Mouse (Mus musculus) ES-E14 (cell line): ENCODE results near the gene Macrod2.

Source experiments
- MAFK ChIP-seq: IDR thresholded peaks from 2 replicates; pipeline ENCODE4 v1.6.1; 2014; ENCODE audit warnings: mild to moderate bottlenecking, low read depth, low read length, inconsistent platforms; ENCODE audit not compliant: insufficient read depth
- ZC3H11A ChIP-seq: IDR thresholded peaks from 2 replicates; pipeline ENCODE4 v1.6.1; 2012; ENCODE audit warnings: low read depth, mild to moderate bottlenecking, inconsistent platforms, low read length, borderline replicate concordance
- ZNF384 ChIP-seq: IDR thresholded peaks from 2 replicates; pipeline ENCODE4 v1.6.1; 2012; ENCODE audit warnings: low read depth, low read length, inconsistent platforms

DNA sequence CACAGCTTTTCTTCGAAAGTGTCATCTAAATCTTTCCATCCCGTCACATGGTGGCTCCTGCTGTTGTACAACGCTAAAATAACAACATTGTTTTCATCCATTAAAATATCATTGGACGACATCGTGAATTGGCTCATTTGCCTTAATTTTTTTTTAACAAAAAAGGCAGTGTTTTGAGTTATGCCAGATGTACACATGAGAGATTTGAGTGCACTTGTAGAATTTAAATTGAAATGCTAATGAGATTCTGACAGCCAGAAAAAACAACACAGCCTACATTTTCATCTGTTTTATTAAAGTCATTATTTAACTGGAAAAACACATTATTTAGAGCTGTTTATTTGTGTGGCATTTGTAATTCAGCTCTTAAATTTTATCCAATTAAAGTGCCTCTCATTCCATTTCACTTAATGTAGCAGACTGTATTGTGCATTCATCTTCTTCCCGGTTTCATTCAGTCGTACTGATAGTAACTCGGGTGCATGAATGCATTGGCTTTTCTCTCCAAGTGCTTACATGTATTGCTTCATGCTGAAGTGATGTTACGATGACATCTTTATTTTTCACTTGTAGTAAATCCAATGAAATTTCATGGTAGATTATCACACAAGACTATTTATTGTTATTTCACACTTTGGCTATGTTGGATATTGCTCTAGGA, 137.9 kb downstream of the Macrod2 start:
- TF ChIP-seq MAFK = no peak
- TF ChIP-seq ZNF384 = no peak
- no peak for TF ChIP-seq ZC3H11A
